Mouse (Mus musculus): ENCODE results near the gene Unc13c. TPM values are rescaled to one million over a fixed set of nuclear protein-coding genes. Genes with fewer than 3 reads are reported as not detected.

Unc13c gene
- polyA plus RNA-seq, 1 experiment from 2014 or later, result 0.76 TPM

GRCm38 (mm10) chr9:73854281-73854680 lies 114.5 kb downstream of the Unc13c start:
- Histone ChIP-seq H3K27me3 (no peaks in the 10 kb centered on the region), H3K27ac (no peak overlapping the region), H3K4me1 (no peaks in the 10 kb centered on the region), H3K4me3 (no peak overlapping the region), H3K9me3 (replicated peaks) (no peaks in the 10 kb centered on the region), H3K4me2 (replicated peaks) (no peak overlapping the region), H3K36me3 (no peaks in the 10 kb centered on the region), H3K9ac (no peak overlapping the region)
- WGBS, result 62% methylated on average over 3 of the region's 3 CpGs
- no peak for ATAC-seq (ENCODE audit: low FRiP score)

- Histone ChIP-seq H3K27ac (no peak overlapping the region), H3K4me1 (no peaks in the 10 kb centered on the region), H3K27me3 (no peaks in the 10 kb centered on the region), H3K9me3 (replicated peaks) (no peaks in the 10 kb centered on the region), H3K4me2 (replicated peaks) (no peak overlapping the region), H3K36me3 (no peaks in the 10 kb centered on the region), H3K4me3 (no peak overlapping the region), H3K9ac (no peak overlapping the region)
- WGBS, result 85% methylated on average over 4 of the region's 4 CpGs
- no peak for ATAC-seq (ENCODE audit: low FRiP score)
Observed at GRCm38 (mm10) chr9:73806681-73807080, 162.1 kb downstream of the Unc13c start.

GRCm38 (mm10) chr9:73774616-73775015 lies 194.2 kb downstream of the Unc13c start:
- no peak overlapping the region for H3K9ac ChIP-seq
- no peaks in the 10 kb centered on the region for H3K27me3 ChIP-seq
- H3K4me1 ChIP-seq, result no peaks in the 10 kb centered on the region
- no peaks in the 10 kb centered on the region for H3K36me3 ChIP-seq
- no peak for ATAC-seq (ENCODE audit: low FRiP score)
- H3K9me3 ChIP-seq (replicated peaks), result no peaks in the 10 kb centered on the region
- 68% methylated on average over 4 of the region's 4 CpGs for WGBS
- H3K4me3 ChIP-seq, result no peak overlapping the region
- no peak overlapping the region for H3K27ac ChIP-seq
- no peak overlapping the region for H3K4me2 ChIP-seq (replicated peaks)

- no peaks in the 10 kb centered on the region for H3K4me1 ChIP-seq
- ATAC-seq (ENCODE audit: low FRiP score), result no peak
- H3K9me3 ChIP-seq (replicated peaks), result no peaks in the 10 kb centered on the region
- no peak overlapping the region for H3K4me2 ChIP-seq (replicated peaks)
- no peak overlapping the region for H3K27ac ChIP-seq
- H3K36me3 ChIP-seq, result no peaks in the 10 kb centered on the region
- 87% methylated on average over 2 of the region's 2 CpGs for WGBS
- no peaks in the 10 kb centered on the region for H3K27me3 ChIP-seq
- H3K4me3 ChIP-seq, result no peak overlapping the region
- H3K9ac ChIP-seq, result no peak overlapping the region
Observed at GRCm38 (mm10) chr9:73755185-73755584, 213.6 kb downstream of the Unc13c start.

- no peak for ATAC-seq (ENCODE audit: low FRiP score)
- no peak overlapping the region for H3K27ac ChIP-seq
- H3K4me2 ChIP-seq (replicated peaks), result no peak overlapping the region
- H3K9ac ChIP-seq, result no peak overlapping the region
- H3K36me3 ChIP-seq, result no peaks in the 10 kb centered on the region
- no peak overlapping the region for H3K4me3 ChIP-seq
- WGBS, result 65% methylated on average over 3 of the region's 3 CpGs
- H3K9me3 ChIP-seq (replicated peaks), result no peaks in the 10 kb centered on the region
- no peaks in the 10 kb centered on the region for H3K27me3 ChIP-seq
- no peaks in the 10 kb centered on the region for H3K4me1 ChIP-seq
Observed at GRCm38 (mm10) chr9:73753480-73753879, 215.3 kb downstream of the Unc13c start.

GRCm38 (mm10) chr9:73751344-73751743 lies 217.4 kb downstream of the Unc13c start:
- Histone ChIP-seq H3K36me3 (no peaks in the 10 kb centered on the region), H3K9me3 (replicated peaks) (no peaks in the 10 kb centered on the region), H3K27ac (no peak overlapping the region), H3K4me2 (replicated peaks) (no peak overlapping the region), H3K4me3 (no peak overlapping the region), H3K27me3 (no peaks in the 10 kb centered on the region), H3K4me1 (no peaks in the 10 kb centered on the region), H3K9ac (no peak overlapping the region)
- ATAC-seq (ENCODE audit: low FRiP score), result no peak
- 65% methylated on average over 1 of the region's 1 CpGs for WGBS

- no peaks in the 10 kb centered on the region for H3K36me3 ChIP-seq
- H3K9ac ChIP-seq, result no peak overlapping the region
- H3K4me2 ChIP-seq (replicated peaks), result no peak overlapping the region
- no peaks in the 10 kb centered on the region for H3K27me3 ChIP-seq
- ATAC-seq (ENCODE audit: low FRiP score), result no peak
- H3K4me3 ChIP-seq, result no peak overlapping the region
- H3K27ac ChIP-seq, result no peak overlapping the region
- H3K9me3 ChIP-seq (replicated peaks), result no peaks in the 10 kb centered on the region
- 62% methylated on average over 7 of the region's 7 CpGs for WGBS
- H3K4me1 ChIP-seq, result no peaks in the 10 kb centered on the region
Observed at GRCm38 (mm10) chr9:73734446-73734845, 234.3 kb downstream of the Unc13c start.

- H3K36me3 ChIP-seq, result no peaks in the 10 kb centered on the region
- no peaks in the 10 kb centered on the region for H3K4me1 ChIP-seq
- H3K27ac ChIP-seq, result no peak overlapping the region
- H3K4me3 ChIP-seq, result no peak overlapping the region
- H3K27me3 ChIP-seq, result no peaks in the 10 kb centered on the region
- H3K9ac ChIP-seq, result no peak overlapping the region
- 65% methylated on average over 6 of the region's 6 CpGs for WGBS
- no peak overlapping the region for H3K4me2 ChIP-seq (replicated peaks)
- no peaks in the 10 kb centered on the region for H3K9me3 ChIP-seq (replicated peaks)
- ATAC-seq (ENCODE audit: low FRiP score), result peak; percentile 56; the same call in 1 of the 2 replicates
Observed at GRCm38 (mm10) chr9:73725717-73726662, 242.8 kb downstream of the Unc13c start.

GRCm38 (mm10) chr9:73724776-73725175 lies 244.0 kb downstream of the Unc13c start:
- Histone ChIP-seq H3K9ac (no peak overlapping the region), H3K4me1 (no peaks in the 10 kb centered on the region), H3K4me2 (replicated peaks) (no peak overlapping the region), H3K9me3 (replicated peaks) (no peaks in the 10 kb centered on the region), H3K27ac (no peak overlapping the region), H3K27me3 (no peaks in the 10 kb centered on the region), H3K4me3 (no peak overlapping the region), H3K36me3 (no peaks in the 10 kb centered on the region)
- ATAC-seq (ENCODE audit: low FRiP score), result no peak
- WGBS, result 91% methylated on average over 4 of the region's 4 CpGs

- Histone ChIP-seq H3K27me3 (no peaks in the 10 kb centered on the region), H3K4me3 (no peak overlapping the region), H3K9me3 (replicated peaks) (no peaks in the 10 kb centered on the region), H3K4me2 (replicated peaks) (no peak overlapping the region), H3K4me1 (no peaks in the 10 kb centered on the region), H3K36me3 (no peaks in the 10 kb centered on the region), H3K9ac (no peak overlapping the region), H3K27ac (no peak overlapping the region)
- 69% methylated on average over 4 of the region's 4 CpGs for WGBS
- no peak for ATAC-seq (ENCODE audit: low FRiP score)
Observed at GRCm38 (mm10) chr9:73713508-73713907, 255.3 kb downstream of the Unc13c start.

GRCm38 (mm10) chr9:73697103-73697502 lies 271.7 kb downstream of the Unc13c start:
- H3K4me2 ChIP-seq (replicated peaks), result no peak overlapping the region
- 61% methylated on average over 2 of the region's 2 CpGs for WGBS
- H3K36me3 ChIP-seq, result no peaks in the 10 kb centered on the region
- H3K4me1 ChIP-seq, result no peaks in the 10 kb centered on the region
- ATAC-seq (ENCODE audit: low FRiP score), result no peak
- no peak overlapping the region for H3K4me3 ChIP-seq
- H3K9ac ChIP-seq, result no peak overlapping the region
- H3K9me3 ChIP-seq (replicated peaks), result no peaks in the 10 kb centered on the region
- H3K27me3 ChIP-seq, result no peaks in the 10 kb centered on the region
- no peak overlapping the region for H3K27ac ChIP-seq

GRCm38 (mm10) chr9:73681580-73681979 lies 287.2 kb downstream of the Unc13c start:
- no peak overlapping the region for H3K4me3 ChIP-seq
- whole genome bisulfite sequencing, result 86% methylated on average over 2 of the region's 2 CpGs
- H3K36me3 ChIP-seq, result no peaks in the 10 kb centered on the region
- H3K9ac ChIP-seq, result no peak overlapping the region
- H3K4me2 ChIP-seq (replicated peaks), result no peak overlapping the region
- H3K9me3 ChIP-seq (replicated peaks), result no peaks in the 10 kb centered on the region
- no peaks in the 10 kb centered on the region for H3K27me3 ChIP-seq
- no peak for ATAC-seq (ENCODE audit: low FRiP score)
- H3K27ac ChIP-seq, result no peak overlapping the region
- peaks cover 9% of the 10 kb centered on the region; the same call in 1 of the 2 replicates for H3K4me1 ChIP-seq

Data from hindbrain, embryonic 12.5 days (tissue).